Mouse (Mus musculus) heart, postnatal 25 days (tissue): ENCODE measurements around the gene Foxp1. TPM values are rescaled to one million over a fixed set of nuclear protein-coding genes. Genes with fewer than 3 reads are reported as not detected.

ENCODE experiments used
- DNase-seq: peaks from one replicate; pipeline ENCODE4 v3.0.0; 2022; ENCODE audit warnings: low spot score
- intact Hi-C: fragments of 180-260 bp; cut with DNase I; formaldehyde crosslinking; loops from one replicate; pipeline ENCODE4 v1.15.1; 2025
- total RNA-seq, 2 experiments: library from RNA; stranded (reverse); gene quantifications; 2 replicates each; pipeline ENCODE4 v1.2.3; 2021

The Foxp1 gene
- total RNA-seq, 2 experiments from 2014 or later: 33.6 to 35.3 TPM

DNA sequence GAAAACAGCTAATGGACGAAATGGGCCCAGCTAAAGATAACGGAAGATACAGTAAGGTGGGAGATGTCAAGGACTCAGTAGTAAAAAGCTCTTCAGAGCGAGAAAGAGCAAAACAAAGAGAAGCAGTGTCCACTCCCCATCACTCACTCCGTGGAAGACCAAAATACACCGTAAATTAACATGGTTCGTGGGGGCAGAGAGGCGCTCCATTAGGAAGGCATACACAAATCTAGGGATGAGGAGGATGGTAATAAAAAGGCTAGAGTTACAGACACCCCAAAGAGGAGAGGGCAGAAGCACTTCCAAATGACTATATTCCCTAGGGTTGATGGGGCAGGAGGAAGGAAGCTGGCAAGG, 246.2 kb downstream of the Foxp1 start:
- intact Hi-C loops: no loop called here
- no peak for DNase-seq

GRCm38 (mm10) chr6:99275381-99276296, 246.9 kb downstream of the Foxp1 start:
- no peak for DNase-seq
- intact Hi-C loops: no loop called here

DNA sequence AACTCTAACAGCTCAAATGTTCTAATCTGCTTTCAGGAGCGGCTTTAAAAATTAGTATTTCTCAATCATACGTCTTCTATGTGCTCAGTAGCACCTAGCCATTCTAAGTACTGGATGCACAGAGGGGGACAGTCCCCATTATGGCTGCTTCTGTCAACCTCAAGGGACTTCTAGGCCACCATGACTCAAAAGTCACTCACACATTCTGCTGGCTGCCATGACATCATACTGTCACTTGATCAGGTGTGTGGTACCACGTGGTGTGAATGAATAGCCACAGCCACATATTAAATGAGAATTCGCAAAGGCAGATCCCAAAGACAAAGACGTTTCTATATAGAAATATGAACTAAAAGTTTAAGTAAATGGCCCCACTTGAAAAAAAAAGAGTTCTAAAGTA, 247.9 kb downstream of the Foxp1 start:
- DNase-seq: no peak
- intact Hi-C loops: no loop called here

DNA sequence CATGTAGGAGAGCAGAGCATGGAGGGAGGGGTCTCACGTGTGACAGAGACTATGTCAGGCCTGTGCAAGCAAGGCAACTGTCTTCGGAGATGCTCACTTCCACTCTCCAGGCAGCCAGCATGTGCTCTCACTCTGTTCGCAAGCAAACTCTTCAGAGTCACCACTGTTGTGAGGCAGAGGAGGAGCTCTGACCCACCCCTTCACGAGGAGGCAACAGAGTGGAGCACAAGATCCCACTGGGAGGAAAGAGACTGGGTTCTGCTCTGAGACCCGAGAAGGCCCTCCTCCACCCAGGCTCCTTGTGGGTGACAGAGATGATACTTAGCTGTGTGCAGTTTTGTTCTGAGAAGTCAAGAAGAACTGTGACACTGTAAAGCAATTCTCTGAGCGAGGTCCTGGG, 248.3 kb downstream of the Foxp1 start:
- DNase-seq: no peak
- intact Hi-C loops: no loop called here

DNA sequence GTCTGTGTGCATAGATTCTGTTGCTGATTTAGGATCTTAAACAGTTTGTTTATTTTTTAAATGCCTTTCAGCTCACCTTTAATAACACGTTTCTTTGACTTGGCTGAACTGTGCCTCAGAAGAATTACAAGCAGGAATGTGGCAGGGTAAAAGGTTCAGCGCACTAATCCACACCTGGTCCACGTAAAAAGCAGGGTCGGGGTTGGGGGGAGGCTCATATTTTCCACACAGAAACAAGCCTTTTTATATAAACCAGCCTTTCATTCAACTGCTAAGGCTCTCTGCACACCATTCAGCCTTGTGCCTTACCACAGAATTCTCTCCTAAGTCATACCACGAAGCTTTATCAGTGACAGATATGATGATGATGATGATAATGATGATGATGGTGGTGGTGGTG, 249.3 kb downstream of the Foxp1 start:
- intact Hi-C loops: no loop called here
- DNase-seq: no peak

GRCm38 (mm10) chr6:99272174-99272573, 250.3 kb downstream of the Foxp1 start:
- intact Hi-C loops: no loop called here
- no peak for DNase-seq

DNA sequence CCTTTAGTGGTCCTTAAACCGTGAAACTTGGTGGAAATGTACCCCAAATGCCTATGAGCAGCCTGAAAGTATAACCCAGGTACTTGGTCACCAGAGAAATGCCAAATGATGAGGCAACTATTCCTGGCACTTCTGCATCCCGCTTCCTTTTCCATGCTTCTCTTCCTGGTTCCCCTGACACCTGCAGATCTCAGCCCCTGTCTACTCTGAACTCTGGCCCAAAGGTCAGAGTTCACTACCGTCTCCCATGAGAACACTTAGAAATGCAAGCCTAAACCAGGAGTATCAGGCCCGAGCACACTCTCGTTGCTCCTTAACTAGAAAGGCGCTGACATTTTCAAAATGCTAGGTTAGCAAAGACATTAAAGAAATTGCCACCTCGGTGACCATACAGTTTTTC, 250.8 kb downstream of the Foxp1 start:
- intact Hi-C loops: no loop called here
- DNase-seq: no peak

DNA sequence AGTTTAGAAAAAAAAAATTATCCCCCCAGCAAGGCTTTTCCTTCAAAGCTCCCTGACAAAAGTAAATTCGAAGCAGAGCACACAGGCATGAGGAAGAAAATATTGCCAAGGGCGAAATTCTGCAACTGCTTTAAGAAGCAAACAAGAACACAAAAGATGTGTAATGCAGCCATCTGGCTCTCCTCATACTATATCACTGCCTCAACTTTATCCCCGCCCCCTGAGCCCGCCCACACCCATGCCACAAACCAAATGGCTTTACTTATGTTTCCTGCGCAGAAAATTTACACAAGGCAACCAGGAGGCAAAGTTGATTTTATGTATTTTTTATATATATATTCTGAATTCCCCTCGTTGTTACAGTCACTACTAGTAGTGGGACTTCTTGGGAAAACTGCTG, 252.6 kb downstream of the Foxp1 start:
- DNase-seq: no peak
- intact Hi-C loops: loop anchor here (5.0 kb wide), 1 partner anchor 252 kb away; the partner anchor contains the start of gene Foxp1

- no peak for DNase-seq
- intact Hi-C loops: loop anchor here (5.0 kb wide), 1 partner anchor 254 kb away; the partner anchor contains the start of gene Foxp1
Observed at GRCm38 (mm10) chr6:99268171-99269061, 254.1 kb downstream of the Foxp1 start.

DNA sequence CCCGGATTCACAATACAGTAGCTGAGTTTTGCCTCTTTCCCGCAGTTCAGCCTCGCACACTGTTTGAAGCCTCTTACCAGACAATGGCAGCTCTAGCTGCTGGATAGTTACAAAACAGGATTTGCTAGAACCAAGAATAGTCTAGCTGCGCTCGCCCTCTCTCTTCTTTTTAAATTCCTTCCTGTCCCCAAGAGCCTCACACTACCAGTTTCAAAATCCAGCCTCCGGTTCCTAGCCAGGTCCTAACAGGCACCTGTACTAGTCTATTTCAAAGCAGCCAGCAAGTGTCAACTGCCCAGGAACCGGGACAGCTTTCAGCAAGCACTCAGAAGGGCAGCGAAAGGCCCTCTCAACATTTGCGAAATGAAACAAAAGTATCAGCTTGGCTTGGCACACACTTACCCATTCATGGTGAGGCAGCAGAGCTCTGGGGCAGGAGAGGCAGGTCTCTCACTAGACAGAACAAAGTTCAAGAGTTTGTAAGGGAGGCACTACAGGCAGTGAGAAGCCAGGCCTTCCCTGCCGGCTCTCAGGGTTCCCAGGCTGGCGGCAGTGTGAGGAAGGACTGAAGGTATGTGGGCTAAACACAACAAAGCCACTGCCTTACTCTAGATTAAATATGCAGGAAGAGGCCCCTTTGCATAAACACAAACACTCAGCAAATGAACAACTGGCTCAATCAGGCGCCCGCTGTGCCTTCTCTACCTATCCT, 256.4 kb downstream of the Foxp1 start:
- DNase-seq: no peak

GRCm38 (mm10) chr6:99265173-99265572, 257.3 kb downstream of the Foxp1 start:
- intact Hi-C loops: loop anchor here (5.0 kb wide), 1 partner anchor 257 kb away; the partner anchor contains the start of gene Foxp1
- DNase-seq: no peak

More for the DNA sequence above, 256.4 kb downstream of the Foxp1 start:
- intact Hi-C loops: loop anchor here (5.0 kb wide), 1 partner anchor 256 kb away; the partner anchor contains the start of gene Foxp1

GRCm38 (mm10) chr6:99264192-99265093, 258.1 kb downstream of the Foxp1 start:
- intact Hi-C loops: loop anchor here (5.0 kb wide), 1 partner anchor 258 kb away; the partner anchor contains the start of gene Foxp1
- no peak for DNase-seq

- DNase-seq: no peak
- intact Hi-C loops: no loop called here
Observed at GRCm38 (mm10) chr6:99263886-99264185, 258.7 kb downstream of the Foxp1 start.

GRCm38 (mm10) chr6:99263061-99263885, 259.2 kb downstream of the Foxp1 start:
- intact Hi-C loops: no loop called here
- DNase-seq: no peak

DNA sequence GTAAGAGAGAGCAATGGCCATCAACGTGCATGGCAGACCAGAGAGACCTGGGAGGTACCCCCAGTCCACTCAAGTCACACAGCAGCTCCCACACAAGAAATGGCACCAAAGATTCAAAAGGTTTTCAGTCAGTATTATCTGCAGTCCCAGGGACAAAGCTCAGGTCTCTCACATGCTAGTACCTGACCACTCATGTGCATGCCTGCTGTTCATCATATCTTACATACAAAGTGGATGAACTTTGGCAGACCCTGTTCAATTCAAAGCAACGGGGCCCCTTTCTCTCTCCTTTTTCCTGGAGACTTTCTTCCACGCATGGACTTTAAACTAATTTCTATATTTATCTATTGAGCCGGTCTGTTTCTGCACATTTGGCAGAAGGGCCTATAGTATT, 260.8 kb downstream of the Foxp1 start:
- no peak for DNase-seq
- intact Hi-C loops: no loop called here

DNA sequence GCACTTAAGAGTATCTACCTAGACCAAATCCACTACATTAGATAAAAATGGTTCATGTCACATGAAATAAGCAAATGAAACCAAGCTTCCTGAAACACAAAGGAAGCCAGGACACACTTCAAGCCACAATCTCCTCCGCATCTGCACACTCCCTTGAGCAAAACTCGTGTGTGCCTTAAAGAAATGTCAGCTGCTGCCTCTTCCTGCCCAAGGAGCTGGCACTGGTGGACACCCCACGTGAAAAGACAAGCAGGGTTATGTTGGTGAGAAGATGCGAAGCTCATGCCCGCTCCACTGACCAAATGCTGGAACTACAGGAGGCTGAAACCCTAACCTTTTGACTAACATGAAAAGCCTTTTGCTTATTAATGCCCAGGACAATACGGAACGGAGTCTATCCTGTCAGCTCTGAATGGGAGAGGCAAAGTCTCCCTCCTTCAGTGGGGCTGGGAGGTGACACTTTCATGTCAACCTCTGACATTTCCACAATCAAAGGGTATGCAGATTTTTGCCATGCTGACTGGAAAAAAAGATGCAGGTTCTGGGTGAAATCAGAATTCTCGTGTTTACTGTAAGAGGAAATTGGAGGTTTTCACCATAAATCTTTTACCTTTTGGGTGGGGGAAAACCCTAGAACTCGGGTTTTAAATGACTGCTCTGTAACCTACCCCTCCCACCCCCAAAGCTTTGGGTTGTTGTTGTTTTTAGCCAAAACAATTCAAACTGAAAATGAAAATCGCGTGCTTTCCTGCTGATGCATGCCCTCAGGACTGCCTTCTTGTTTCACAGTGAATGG, 261.4 kb downstream of the Foxp1 start:
- intact Hi-C loops: no loop called here
- DNase-seq: no peak

- no peak for DNase-seq
- intact Hi-C loops: loop anchor here (10.0 kb wide), 1 partner anchor 284 kb away; no protein-coding TSS in a partner anchor
Observed at GRCm38 (mm10) chr6:99258346-99258745, 264.2 kb downstream of the Foxp1 start.
